Mouse (Mus musculus) stomach, postnatal 0 days (tissue): ENCODE measurements at regions not wholly inside any gene's neighbourhood (a gene's known extent, or its start where the extent isn't known, plus 50 kb on each side); places are given as distances from the start of the nearest gene placed in this dataset.

Experiments used
- ATAC-seq: fragments of 200-750 bp; cut with Nextera tagmentation; 2 replicates; pipeline ENCODE4 v1.8.0; 2017; ENCODE audit not compliant: low FRiP score, low TSS enrichment
- DNase-seq: peaks from one replicate; pipeline ENCODE4 v3.0.0-alpha.2; 2016; ENCODE audit warnings: low spot score
- H3K27ac ChIP-seq: fragments of 300-500 bp; sonication (generic); replicated peaks from 2 replicates; pipeline ENCODE4 v1.5.1; 2014; ENCODE audit warnings: mild to moderate bottlenecking, control low read depth
- H3K27me3 ChIP-seq: fragments of 300-500 bp; sonication (generic); 2 replicates; pipeline ENCODE4 v1.6.1; 2014; ENCODE audit warnings: low read length; ENCODE audit not compliant: control insufficient read depth, insufficient read depth
- H3K36me3 ChIP-seq: fragments of 300-500 bp; sonication (generic); 2 replicates; pipeline ENCODE4 v1.6.1; 2014; ENCODE audit warnings: low read length, mixed read lengths; ENCODE audit not compliant: control insufficient read depth, insufficient read depth
- H3K4me1 ChIP-seq: fragments of 300-500 bp; sonication (generic); replicated peaks from 2 replicates; pipeline ENCODE4 v1.6.1; 2014; ENCODE audit warnings: antibody characterized with exemption; ENCODE audit not compliant: control insufficient read depth, insufficient read depth
- H3K4me2 ChIP-seq: fragments of 300-500 bp; sonication (generic); replicated peaks from 2 replicates; pipeline ENCODE4 v1.6.1; 2014; ENCODE audit warnings: low read depth, mild to moderate bottlenecking, control low read depth, moderate library complexity
- H3K4me3 ChIP-seq: fragments of 300-500 bp; sonication (generic); 2 replicates; pipeline ENCODE4 v1.5.1; 2014; ENCODE audit warnings: low read depth, low read length, control low read depth
- H3K9ac ChIP-seq: fragments of 300-500 bp; sonication (generic); 2 replicates; pipeline ENCODE4 v1.6.1; 2014; ENCODE audit warnings: mild to moderate bottlenecking, low read length, control low read depth, mixed read lengths
- H3K9me3 ChIP-seq: fragments of 300-500 bp; sonication (generic); 2 replicates; pipeline ENCODE4 v1.6.1; 2016; ENCODE audit warnings: low read length; ENCODE audit not compliant: control insufficient read depth
- CTCF ChIP-seq: IDR thresholded peaks from 2 replicates; pipeline ENCODE4 v1.5.1; 2016; ENCODE audit warnings: antibody characterized with exemption, low read depth, mild to moderate bottlenecking, moderate library complexity
- EP300 ChIP-seq: optimal IDR thresholded peaks from 2 replicates; pipeline ENCODE3; 2016; ENCODE audit warnings: antibody characterized with exemption
- WGBS: fragments of 180-500 bp; shearing (Covaris S2); extraction: QIAGEN DNeasy Blood & Tissue Kit; methylation state at CpG from one replicate; pipeline ENCODE4 v1.1.7; 2014; 5-methylcytosine and 5-hydroxymethylcytosine counted together

DNA sequence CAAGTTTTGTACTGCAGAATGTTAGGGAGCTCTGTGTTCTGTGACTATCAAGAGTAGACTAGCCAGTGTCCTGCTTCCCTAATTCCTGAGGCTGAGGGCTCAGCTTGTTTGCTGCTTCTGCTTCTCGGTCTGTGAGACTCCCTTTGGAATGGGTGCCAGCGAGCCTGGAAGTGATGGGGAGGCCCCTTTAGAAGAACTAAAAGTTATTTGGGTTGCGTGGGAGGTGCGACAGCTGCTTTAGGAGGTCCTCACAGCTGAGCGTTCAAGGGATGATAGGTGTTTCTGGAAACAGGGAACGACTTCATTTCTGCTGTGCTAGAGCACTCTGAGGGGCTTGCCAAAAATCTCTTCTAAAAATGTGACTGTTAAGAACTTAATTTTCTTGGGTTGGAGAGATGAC lies 305.7 kb downstream of the Foxo1 start:
- DNase-seq (no peak), ATAC-seq (no peak)
- H3K27ac ChIP-seq = no peak overlapping the region
- TF ChIP-seq CTCF (no peak), EP300 (no peak)
- H3K36me3 ChIP-seq = no peaks in the 10 kb centered on the region
- no peak overlapping the region for H3K4me3 ChIP-seq
- H3K9ac ChIP-seq = no peak overlapping the region
- no peaks in the 10 kb centered on the region for H3K27me3 ChIP-seq
- H3K4me1 ChIP-seq = 0 out of 2 replicates have a peak, but pooled peaks cover 3% of the 10 kb centered on the region
- no peak overlapping the region for H3K4me2 ChIP-seq
- WGBS = 67% methylated on average over 6 of the region's 6 CpGs
- H3K9me3 ChIP-seq = no peaks in the 10 kb centered on the region

DNA sequence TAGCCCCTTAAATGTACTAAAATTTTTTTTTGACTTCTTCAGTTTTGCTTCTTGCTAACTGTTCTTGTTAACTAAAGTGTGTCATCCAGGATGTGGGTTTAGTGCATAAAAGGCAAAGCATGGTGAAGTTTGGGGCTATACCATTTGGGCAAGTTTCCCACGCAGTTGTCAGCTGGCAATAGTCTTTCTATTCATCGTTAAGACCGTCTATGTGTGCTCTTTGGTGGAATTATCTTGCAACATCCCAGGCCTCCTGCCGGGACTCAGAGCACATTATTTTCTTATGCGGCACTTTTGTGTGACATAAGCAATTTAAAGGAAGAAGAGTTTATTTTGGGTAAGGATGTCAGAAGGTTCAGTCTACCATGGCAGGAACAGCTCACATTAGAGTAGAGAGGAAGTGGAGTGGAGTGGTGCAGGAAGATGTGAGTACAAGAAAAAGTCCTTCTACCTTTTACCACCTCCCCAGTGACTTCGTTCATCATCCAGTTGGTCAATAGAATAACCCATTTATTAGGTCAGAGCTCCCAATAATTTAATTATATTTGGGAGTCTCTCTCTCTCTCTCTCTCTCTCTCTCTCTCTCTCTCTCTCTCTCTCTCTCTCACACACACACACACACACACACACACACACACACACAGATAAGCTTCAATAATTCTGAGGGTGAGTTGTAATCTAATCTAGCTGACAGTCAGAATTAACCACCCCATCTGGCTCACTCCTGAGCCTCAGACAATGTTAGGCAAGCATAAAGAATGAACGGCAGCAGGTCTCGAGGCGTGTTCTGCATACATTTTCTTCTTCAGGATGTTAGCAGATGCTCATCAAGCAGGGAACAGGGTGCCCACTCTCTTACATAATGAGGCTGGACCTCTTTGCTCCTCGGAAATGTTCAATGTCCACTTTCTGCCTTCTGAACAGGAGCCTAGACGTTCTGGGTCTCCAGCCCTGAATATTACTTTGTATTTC lies 304.7 kb downstream of the Foxo1 start:
- no peaks in the 10 kb centered on the region for H3K36me3 ChIP-seq
- no peak overlapping the region for H3K27ac ChIP-seq
- no peak overlapping the region for H3K9ac ChIP-seq
- WGBS = 83% methylated on average over 11 of the region's 11 CpGs
- DNase-seq (no peak), ATAC-seq (no peak)
- TF ChIP-seq CTCF (no peak), EP300 (no peak)
- H3K4me2 ChIP-seq = no peak overlapping the region
- no peak overlapping the region for H3K4me3 ChIP-seq
- 0 out of 2 replicates have a peak, but pooled peaks cover 3% of the 10 kb centered on the region for H3K4me1 ChIP-seq
- no peaks in the 10 kb centered on the region for H3K9me3 ChIP-seq
- no peaks in the 10 kb centered on the region for H3K27me3 ChIP-seq

DNA sequence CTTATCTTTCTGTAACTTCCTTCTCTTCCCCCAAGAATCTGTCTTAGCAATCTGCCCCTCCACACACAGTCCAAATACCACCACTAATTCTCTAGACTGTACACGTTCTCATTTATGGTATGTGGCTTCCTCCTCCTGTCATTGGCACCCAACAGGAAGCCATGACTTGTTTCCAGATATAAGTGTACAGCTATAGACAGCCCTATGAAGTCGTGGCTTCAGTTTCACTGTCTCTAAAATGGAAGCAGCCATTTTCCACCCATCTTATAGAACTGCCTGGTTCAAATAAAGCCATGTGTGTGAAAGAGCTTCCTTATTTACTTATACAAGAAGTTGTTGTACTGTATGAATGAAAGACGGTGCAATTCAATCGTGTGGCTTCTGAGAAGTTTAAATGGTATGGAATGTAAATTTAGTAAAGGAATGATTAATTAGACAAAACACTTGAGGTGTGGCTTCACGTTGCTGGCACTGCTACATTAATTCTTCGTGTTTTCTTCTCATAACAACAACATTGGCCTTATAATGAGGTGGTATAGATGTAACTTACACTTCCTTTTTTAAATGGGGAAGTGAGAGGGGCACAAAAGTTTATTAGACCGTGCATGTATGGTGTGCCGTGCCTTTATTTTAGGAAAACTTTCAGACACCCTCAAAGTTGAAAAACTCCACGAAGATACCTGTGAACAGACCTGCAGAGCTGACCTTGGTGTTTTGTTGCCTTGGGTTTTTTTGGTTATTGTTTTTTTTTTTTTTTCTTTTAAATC lies 299.7 kb downstream of the Foxo1 start:
- Histone ChIP-seq H3K36me3 (no peaks in the 10 kb centered on the region), H3K27ac (no peak overlapping the region), H3K9ac (no peak overlapping the region), H3K27me3 (no peaks in the 10 kb centered on the region), H3K4me3 (no peak overlapping the region), H3K4me2 (no peak overlapping the region), H3K4me1 (no peaks in the 10 kb centered on the region), H3K9me3 (no peaks in the 10 kb centered on the region)
- ATAC-seq (no peak), DNase-seq (no peak)
- WGBS = 64% methylated on average over 9 of the region's 9 CpGs
- no peak for TF ChIP-seq CTCF
- TF ChIP-seq EP300 = no peak

DNA sequence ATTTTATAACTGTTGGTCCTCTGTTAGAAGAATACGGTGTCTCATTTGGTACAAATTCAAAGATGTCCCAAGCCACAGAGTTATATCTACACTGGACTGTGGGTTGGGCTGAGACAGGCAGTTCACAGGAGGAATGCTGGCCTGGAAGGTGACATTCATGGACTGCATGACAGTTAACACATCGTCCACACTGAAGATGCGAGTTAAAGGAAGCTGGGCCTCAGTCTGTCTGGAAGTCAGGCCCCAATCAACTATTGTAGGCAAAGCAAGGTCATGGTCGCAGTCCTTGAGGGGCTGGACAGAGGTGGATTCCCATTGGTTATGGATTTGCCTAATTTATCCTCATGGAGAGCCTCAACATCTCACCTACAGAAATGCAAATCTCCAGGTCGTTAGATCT lies 295.5 kb downstream of the Foxo1 start:
- no peak for DNase-seq
- Histone ChIP-seq H3K4me2 (no peak overlapping the region), H3K4me1 (no peaks in the 10 kb centered on the region), H3K4me3 (no peak overlapping the region), H3K9me3 (no peaks in the 10 kb centered on the region), H3K36me3 (no peaks in the 10 kb centered on the region), H3K27ac (no peak overlapping the region), H3K27me3 (no peaks in the 10 kb centered on the region), H3K9ac (no peak overlapping the region)
- ATAC-seq = no peak
- no peak for TF ChIP-seq CTCF
- no peak for TF ChIP-seq EP300
- 79% methylated on average over 5 of the region's 5 CpGs for WGBS

DNA sequence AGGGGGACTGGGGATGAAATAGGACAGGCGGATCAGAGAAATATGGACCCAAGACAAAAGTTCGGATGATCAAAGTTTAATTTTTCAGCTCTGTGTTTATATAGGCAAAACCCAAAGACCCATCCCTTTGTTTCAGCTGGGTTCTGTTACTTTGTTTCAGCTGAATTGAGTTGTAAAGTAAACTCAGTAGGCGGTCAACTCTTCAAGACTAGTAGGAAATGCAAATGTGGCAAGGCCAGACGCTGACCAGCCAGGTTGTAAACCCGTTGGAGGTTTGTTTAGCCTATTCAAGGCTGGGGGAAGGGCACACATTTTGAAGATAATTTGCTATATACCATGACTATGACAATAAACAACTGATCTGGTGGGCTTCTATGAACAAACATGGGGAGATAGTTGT lies 294.7 kb downstream of the Foxo1 start:
- DNase-seq (no peak), ATAC-seq (no peak)
- Histone ChIP-seq H3K4me3 (no peak overlapping the region), H3K9me3 (no peaks in the 10 kb centered on the region), H3K9ac (no peak overlapping the region), H3K4me1 (no peaks in the 10 kb centered on the region), H3K27me3 (no peaks in the 10 kb centered on the region), H3K36me3 (no peaks in the 10 kb centered on the region), H3K4me2 (no peak overlapping the region), H3K27ac (no peak overlapping the region)
- TF ChIP-seq EP300 = no peak
- TF ChIP-seq CTCF = no peak
- 63% methylated on average over 5 of the region's 5 CpGs for WGBS
